Mouse (Mus musculus): Measurements from ENCODE around the gene Ankrd42. TPM values are rescaled to one million over a fixed set of nuclear protein-coding genes. Genes with fewer than 3 reads are reported as not detected.

Gene Ankrd42
- polyA plus RNA-seq, 1 experiment from 2014 or later, result 0.66 TPM

DNA sequence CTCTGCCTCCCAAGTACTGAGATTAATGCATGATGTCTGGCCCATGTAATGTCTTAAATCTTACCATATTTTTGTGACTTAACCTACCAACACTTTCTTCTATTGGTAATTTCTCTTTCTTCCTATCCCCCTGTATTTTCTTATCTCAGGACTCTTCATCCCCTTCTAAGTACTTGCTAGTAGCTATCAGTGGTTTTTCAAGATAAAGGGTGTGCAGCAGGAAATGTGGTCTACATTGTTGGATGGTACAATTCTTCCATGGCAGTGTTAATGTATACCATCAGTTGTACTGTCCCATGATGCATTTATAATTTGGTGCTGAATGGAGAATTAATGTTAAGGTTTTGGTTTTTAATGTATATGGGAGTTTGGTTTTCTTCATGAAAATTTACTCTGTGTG lies 5.4 kb upstream of the Ankrd42 start:
- Histone ChIP-seq H3K9ac (no peak overlapping the region), H3K4me1 (replicated peaks) (peaks cover 14% of the 10 kb centered on the region), H3K9me3 (replicated peaks) (no peaks in the 10 kb centered on the region), H3K4me3 (replicated peaks) (no peak overlapping the region), H3K36me3 (peaks cover 41% of the 10 kb centered on the region), H3K4me2 (no peak overlapping the region), H3K27ac (no peak overlapping the region), H3K27me3 (no peaks in the 10 kb centered on the region)
- ATAC-seq (ENCODE audit: low read depth) (peak; percentile 46; the same call in 1 of the 2 replicates), DNase-seq (no peak)

DNA sequence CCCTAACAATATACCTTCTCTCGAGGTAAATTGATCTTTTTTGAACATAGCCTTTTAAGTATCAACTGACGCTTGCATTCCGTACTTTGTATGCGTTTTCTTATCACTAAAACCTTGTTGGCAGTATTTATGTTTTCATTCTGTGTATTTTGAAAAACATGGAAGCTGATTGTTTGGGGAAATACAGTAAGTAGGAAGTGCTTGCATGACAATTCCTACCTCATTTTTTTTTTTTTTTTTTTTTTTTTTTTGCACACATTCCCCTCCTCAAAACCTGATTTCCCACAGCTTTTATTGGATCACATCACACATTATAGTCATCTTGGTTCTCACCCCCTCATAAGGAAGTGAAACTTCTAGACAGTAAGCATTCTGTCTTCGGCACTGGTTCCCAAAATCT lies 1.1 kb upstream of the Ankrd42 start:
- ATAC-seq (ENCODE audit: low read depth) (no peak), DNase-seq (no peak)
- H3K36me3 ChIP-seq, result peaks cover 16% of the 10 kb centered on the region
- 74% methylated on average over 5 of the region's 5 CpGs for WGBS (ENCODE audit: insufficient replicate concordance)
- H3K4me3 ChIP-seq (replicated peaks), result peak overlapping the region; percentile 81
- no peaks in the 10 kb centered on the region for H3K9me3 ChIP-seq (replicated peaks)
- peaks cover 24% of the 10 kb centered on the region for H3K27me3 ChIP-seq
- H3K27ac ChIP-seq, result no peak overlapping the region
- H3K9ac ChIP-seq, result peak overlapping the region; percentile 80
- peak overlapping the region; percentile 96 for H3K4me2 ChIP-seq
- peaks cover 23% of the 10 kb centered on the region for H3K4me1 ChIP-seq (replicated peaks)

DNA sequence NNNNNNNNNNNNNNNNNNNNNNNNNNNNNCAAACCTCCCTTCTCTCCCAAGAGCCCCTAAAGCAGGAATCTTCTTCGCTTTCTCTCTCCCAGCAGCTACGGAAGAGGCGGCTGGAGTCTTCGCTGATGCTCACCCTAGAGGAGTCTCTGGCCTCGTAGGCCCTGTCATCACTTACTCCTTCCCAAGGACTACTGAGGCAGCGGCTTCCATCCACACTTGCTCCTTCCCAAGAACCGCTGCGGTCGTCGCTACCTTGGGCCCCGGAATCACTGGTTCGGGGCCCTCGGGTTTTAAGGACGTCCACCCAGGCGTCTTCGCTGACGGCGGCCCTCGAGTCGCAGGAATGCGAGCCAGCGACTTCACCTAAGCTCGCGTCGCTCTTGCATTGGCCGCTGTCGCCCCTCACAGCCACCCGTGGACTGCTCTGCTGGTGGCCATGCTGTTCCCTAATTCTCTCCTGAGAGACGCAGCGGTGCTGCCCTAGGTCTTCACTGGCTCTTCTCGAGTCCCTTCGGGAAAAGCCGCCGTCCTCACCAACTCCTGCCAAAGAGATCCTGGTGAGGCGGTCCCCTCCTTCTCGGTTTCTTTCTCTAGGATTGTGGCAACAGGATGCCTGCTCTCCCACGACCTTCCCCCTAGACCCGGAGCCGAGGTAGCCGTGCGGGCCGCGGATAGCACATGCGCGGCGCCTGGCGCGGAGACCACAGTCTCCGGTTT lies 489 bp downstream of the Ankrd42 start:
- Histone ChIP-seq H3K4me3 (replicated peaks) (peak overlapping the region; percentile 81), H3K27ac (no peak overlapping the region), H3K4me2 (peak overlapping the region; percentile 96), H3K27me3 (peaks cover 28% of the 10 kb centered on the region), H3K4me1 (replicated peaks) (peaks cover 21% of the 10 kb centered on the region), H3K9ac (peak overlapping the region; percentile 80), H3K36me3 (peaks cover 6% of the 10 kb centered on the region; the same call in 1 of the 2 replicates), H3K9me3 (replicated peaks) (no peaks in the 10 kb centered on the region)
- DNase-seq (no peak), ATAC-seq (ENCODE audit: low read depth) (peak; percentile 35)
- 3% methylated on average over 49 of the region's 49 CpGs for WGBS (ENCODE audit: insufficient replicate concordance)

DNA sequence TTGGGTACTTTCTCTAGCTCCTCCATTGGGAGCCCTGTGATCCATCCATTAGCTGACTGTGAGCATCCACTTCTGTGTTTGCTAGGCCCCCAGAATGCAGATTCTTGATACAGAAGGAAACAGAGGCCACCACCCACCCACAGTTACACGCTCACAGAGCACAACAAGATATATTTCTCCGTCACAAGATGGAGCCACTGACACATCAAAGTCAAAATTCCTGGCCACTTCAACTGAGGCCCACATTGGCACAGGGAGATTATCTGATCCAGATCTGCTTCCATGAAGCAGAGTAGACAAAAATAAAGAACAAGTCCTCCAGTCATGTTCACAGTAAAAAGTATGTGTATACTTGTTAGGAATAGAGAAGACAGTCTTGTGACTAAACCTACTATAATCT lies 6.8 kb downstream of the Ankrd42 start:
- Histone ChIP-seq H3K9me3 (replicated peaks) (no peaks in the 10 kb centered on the region), H3K27ac (no peak overlapping the region), H3K36me3 (no peaks in the 10 kb centered on the region), H3K4me1 (replicated peaks) (no peaks in the 10 kb centered on the region), H3K27me3 (peaks cover 15% of the 10 kb centered on the region), H3K9ac (no peak overlapping the region), H3K4me2 (no peak overlapping the region), H3K4me3 (replicated peaks) (no peak overlapping the region)
- ATAC-seq (ENCODE audit: low read depth) (no peak), DNase-seq (no peak)
- WGBS (ENCODE audit: insufficient replicate concordance), result 36% methylated on average over 2 of the region's 2 CpGs

DNA sequence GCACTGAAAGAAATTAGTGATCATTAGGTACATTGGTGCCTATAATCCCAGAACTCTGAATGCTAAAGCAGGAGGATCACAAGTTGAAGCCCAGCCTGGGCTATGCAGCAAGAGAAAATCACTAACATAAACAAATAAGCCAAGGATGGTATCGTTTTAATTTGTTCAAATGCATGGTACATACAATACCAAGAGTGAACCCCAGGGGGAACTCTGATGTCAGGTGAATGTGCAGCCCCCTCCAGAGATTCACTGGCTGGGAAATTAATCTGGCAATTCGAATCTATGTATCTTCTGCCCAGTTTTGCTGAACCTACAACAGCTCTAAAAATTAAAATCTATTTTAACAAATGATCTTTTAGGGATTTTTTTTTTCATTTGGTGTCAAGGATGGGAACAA lies 12.5 kb downstream of the Ankrd42 start:
- no peak overlapping the region for H3K9ac ChIP-seq

DNA sequence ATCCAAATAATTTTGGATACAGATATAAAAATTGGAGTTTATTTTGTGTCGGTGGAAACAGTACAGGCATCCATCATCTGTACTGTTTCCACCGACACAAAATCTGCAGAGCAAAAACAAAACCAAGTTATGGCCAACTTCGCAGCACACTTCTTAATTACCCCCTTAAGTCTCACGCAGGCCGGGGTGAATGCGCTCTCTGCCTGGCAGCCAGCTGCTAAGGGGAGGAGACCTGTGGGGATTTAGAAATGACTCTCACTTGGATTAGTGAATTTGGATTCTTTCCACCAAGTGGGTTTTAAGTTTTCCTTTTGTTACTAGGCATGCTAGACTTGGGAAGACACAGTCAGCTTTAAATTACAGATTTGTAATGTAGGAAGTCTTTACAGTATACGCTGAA lies 26.1 kb downstream of the Ankrd42 start:
- 74% methylated on average over 7 of the region's 7 CpGs for WGBS (ENCODE audit: insufficient replicate concordance)
- DNase-seq (no peak), ATAC-seq (ENCODE audit: low read depth) (no peak)
- H3K9ac ChIP-seq, result no peak overlapping the region
- H3K4me2 ChIP-seq, result no peak overlapping the region
- H3K9me3 ChIP-seq (replicated peaks), result no peaks in the 10 kb centered on the region
- H3K4me3 ChIP-seq (replicated peaks), result no peak overlapping the region
- H3K4me1 ChIP-seq (replicated peaks), result no peaks in the 10 kb centered on the region
- H3K27ac ChIP-seq, result no peak overlapping the region
- H3K27me3 ChIP-seq, result no peaks in the 10 kb centered on the region
- no peaks in the 10 kb centered on the region for H3K36me3 ChIP-seq

More for the DNA sequence above, 12.5 kb downstream of the Ankrd42 start:
- Histone ChIP-seq H3K9me3 (replicated peaks) (no peaks in the 10 kb centered on the region), H3K27me3 (no peaks in the 10 kb centered on the region), H3K36me3 (no peaks in the 10 kb centered on the region), H3K4me1 (replicated peaks) (no peaks in the 10 kb centered on the region), H3K4me3 (replicated peaks) (no peak overlapping the region), H3K4me2 (no peak overlapping the region), H3K27ac (no peak overlapping the region)
- DNase-seq (no peak), ATAC-seq (ENCODE audit: low read depth) (no peak)
- 31% methylated on average over 2 of the region's 2 CpGs for WGBS (ENCODE audit: insufficient replicate concordance)

DNA sequence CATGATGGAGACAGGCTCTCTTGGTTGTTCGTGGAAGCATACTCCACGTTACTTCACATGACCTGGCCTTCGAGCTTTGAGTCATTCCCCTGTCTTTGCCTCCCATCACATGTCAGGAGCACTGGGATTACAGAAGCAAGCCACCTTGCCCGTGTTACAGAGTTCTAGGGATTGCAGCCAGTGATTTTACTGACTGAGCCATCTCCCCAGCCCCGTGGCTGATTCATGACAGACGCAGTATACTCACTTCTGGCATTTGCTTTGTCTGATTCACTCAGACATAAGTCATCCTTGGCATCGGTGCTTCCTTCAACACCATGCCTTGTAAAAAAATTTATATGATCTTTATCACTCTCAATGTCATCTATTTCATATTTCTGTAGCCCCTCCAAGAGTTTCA lies 32.0 kb downstream of the Ankrd42 start:
- ATAC-seq (ENCODE audit: low read depth) (no peak), DNase-seq (no peak)
- H3K4me1 ChIP-seq (replicated peaks), result no peaks in the 10 kb centered on the region
- H3K4me3 ChIP-seq (replicated peaks), result no peak overlapping the region
- no peaks in the 10 kb centered on the region for H3K27me3 ChIP-seq
- H3K36me3 ChIP-seq, result no peaks in the 10 kb centered on the region
- H3K4me2 ChIP-seq, result no peak overlapping the region
- H3K9ac ChIP-seq, result no peak overlapping the region
- no peak overlapping the region for H3K27ac ChIP-seq
- no peaks in the 10 kb centered on the region for H3K9me3 ChIP-seq (replicated peaks)
- WGBS (ENCODE audit: insufficient replicate concordance), result 62% methylated on average over 7 of the region's 7 CpGs

DNA sequence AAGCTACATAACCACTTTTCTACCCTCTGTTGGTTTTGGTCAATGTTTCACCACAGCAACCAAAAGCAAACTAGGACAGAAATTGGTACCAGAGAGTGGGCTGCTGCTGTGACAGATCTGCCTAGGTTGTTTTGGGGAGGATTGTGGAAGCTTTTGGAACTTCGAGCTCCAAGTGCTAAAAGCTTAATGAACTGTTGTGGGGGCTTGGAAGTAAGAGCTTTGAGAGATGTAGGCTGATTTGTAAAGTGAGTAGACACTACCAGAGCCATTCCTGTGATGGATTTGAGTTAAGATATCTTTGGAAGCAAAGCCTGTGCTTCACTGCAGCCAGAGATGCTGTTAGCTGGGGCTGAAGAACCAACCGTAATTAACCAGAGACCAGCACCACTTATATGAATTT lies 46.1 kb downstream of the Ankrd42 start:
- no peak overlapping the region for H3K4me2 ChIP-seq
- H3K4me1 ChIP-seq (replicated peaks), result no peaks in the 10 kb centered on the region
- H3K36me3 ChIP-seq, result no peaks in the 10 kb centered on the region
- no peak overlapping the region for H3K27ac ChIP-seq
- DNase-seq (no peak), ATAC-seq (ENCODE audit: low read depth) (no peak)
- no peak overlapping the region for H3K9ac ChIP-seq
- no peaks in the 10 kb centered on the region for H3K27me3 ChIP-seq
- H3K9me3 ChIP-seq (replicated peaks), result no peaks in the 10 kb centered on the region
- WGBS (ENCODE audit: insufficient replicate concordance), result 66% methylated on average over 2 of the region's 2 CpGs
- no peak overlapping the region for H3K4me3 ChIP-seq (replicated peaks)

DNA sequence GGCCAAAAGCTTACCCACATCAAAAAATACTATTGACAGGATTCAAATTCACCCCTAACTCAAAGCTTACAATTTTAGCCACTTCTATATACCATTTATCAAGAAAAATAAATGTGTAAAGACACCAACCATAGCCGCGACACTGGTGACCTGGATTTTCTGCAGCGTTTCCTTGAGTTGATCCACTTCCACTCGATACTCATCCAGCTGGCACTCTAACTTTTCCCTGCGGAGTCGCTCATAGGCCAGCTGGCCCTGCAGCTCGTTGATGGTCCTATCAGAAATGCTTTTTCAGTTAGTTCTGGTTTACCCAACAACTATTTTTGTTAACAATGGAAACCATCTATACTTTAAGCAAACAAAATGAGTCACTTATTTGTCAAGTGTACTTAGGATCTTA lies 47.0 kb downstream of the Ankrd42 start:
- H3K27me3 ChIP-seq, result no peaks in the 10 kb centered on the region
- no peak overlapping the region for H3K27ac ChIP-seq
- no peak for ATAC-seq (ENCODE audit: low read depth)
- no peak for DNase-seq
- no peaks in the 10 kb centered on the region for H3K9me3 ChIP-seq (replicated peaks)
- H3K4me3 ChIP-seq (replicated peaks), result no peak overlapping the region
- no peaks in the 10 kb centered on the region for H3K4me1 ChIP-seq (replicated peaks)
- WGBS (ENCODE audit: insufficient replicate concordance), result 76% methylated on average over 7 of the region's 7 CpGs
- H3K4me2 ChIP-seq, result no peak overlapping the region
- no peaks in the 10 kb centered on the region for H3K36me3 ChIP-seq
- H3K9ac ChIP-seq, result no peak overlapping the region

DNA sequence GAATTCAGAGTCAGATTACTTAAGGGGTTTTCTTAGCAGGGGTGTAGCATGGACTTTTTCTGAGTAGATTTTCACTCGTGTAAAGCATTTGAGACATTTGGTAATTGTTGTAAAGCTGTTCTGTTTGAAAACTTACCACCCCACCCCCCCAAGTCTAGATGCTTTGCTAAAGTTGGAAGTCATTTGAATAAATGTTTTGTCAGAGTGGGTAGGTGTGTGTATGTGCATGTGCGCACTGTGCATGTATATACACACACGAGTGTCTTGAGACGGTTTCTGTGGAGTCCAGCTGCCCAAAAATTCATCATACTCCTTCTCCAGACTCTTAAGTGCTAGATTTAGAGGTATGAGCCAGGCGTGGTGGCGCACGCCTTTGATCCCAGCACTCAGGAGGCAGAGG lies 53.4 kb downstream of the Ankrd42 start:
- Histone ChIP-seq H3K4me2 (no peak overlapping the region), H3K36me3 (no peaks in the 10 kb centered on the region), H3K9ac (no peak overlapping the region), H3K9me3 (replicated peaks) (no peaks in the 10 kb centered on the region), H3K27me3 (no peaks in the 10 kb centered on the region), H3K4me1 (replicated peaks) (no peaks in the 10 kb centered on the region), H3K27ac (no peak overlapping the region), H3K4me3 (replicated peaks) (no peak overlapping the region)
- ATAC-seq (ENCODE audit: low read depth), result no peak
- DNase-seq, result no peak
- WGBS (ENCODE audit: insufficient replicate concordance), result 72% methylated on average over 7 of the region's 7 CpGs

DNA sequence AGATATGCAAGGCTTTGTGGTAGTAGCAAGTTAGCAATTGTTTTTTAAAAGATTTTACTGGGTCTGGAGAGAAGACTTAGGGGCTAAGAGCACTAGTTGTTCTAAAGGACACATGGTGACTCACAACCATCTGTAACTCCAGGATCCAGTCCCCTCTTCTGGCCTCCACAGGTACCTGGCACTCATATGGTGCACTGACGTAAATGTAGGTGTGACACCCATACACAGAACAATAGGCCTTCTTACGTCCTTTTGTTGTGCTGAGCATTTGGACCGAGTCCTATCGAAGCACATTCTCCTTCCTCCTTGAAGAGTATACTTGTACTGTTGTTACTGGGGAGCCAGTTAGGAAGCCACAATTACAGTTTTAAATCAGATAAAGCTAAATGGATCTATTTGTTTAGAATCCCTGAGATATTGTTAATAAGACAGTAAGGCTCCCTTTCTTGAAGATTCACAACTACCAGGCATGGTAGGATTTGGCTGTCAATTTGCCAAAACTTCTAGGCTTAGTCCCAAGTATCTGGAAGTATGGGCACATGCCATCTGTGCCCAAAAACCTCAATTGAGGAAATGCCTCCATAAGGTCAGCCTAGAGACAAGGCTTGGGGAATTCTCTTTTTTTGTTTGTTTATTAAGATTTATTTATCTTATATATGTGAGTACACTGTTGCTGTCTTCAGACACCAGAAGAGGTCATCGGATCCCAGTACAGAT lies 56.3 kb downstream of the Ankrd42 start:
- Histone ChIP-seq H3K9me3 (replicated peaks) (no peaks in the 10 kb centered on the region), H3K27me3 (no peaks in the 10 kb centered on the region), H3K36me3 (peaks cover 1% of the 10 kb centered on the region; the same call in 1 of the 2 replicates), H3K4me2 (no peak overlapping the region), H3K4me1 (replicated peaks) (no peaks in the 10 kb centered on the region), H3K4me3 (replicated peaks) (no peak overlapping the region), H3K9ac (no peak overlapping the region), H3K27ac (no peak overlapping the region)
- no peak for ATAC-seq (ENCODE audit: low read depth)
- no peak for DNase-seq
- 73% methylated on average over 5 of the region's 5 CpGs for WGBS (ENCODE audit: insufficient replicate concordance)

DNA sequence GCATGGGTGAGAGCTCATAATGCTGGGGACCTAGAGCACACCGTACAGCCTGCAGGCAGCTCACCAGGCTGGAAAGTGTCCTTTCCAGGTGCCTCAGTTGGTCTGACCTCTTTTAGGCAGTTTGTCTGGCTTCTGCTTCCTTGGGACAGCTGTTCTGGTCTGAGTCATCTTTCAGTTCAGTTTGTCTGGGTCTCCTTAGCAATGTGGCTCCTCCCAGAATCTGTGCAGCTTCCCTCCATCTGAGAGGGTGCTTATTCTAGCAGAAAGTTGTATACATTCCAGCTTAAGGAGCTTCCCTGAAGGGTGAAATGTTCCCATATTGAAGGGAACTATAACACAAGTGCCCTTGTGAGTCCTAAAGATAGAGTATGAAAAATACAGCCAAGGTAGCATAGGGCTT lies 70.2 kb downstream of the Ankrd42 start:
- no peaks in the 10 kb centered on the region for H3K9me3 ChIP-seq (replicated peaks)
- H3K27me3 ChIP-seq, result no peaks in the 10 kb centered on the region
- H3K36me3 ChIP-seq, result no peaks in the 10 kb centered on the region
- no peak overlapping the region for H3K4me2 ChIP-seq
- WGBS (ENCODE audit: insufficient replicate concordance), result 81% methylated on average over 1 of the region's 1 CpGs
- peaks cover 6% of the 10 kb centered on the region; the same call in 1 of the 2 replicates for H3K4me1 ChIP-seq (replicated peaks)
- H3K9ac ChIP-seq, result no peak overlapping the region
- H3K27ac ChIP-seq, result no peak overlapping the region
- H3K4me3 ChIP-seq (replicated peaks), result no peak overlapping the region
- no peak for DNase-seq
- ATAC-seq (ENCODE audit: low read depth), result no peak
